Mouse (Mus musculus): ENCODE results near the gene Syne4.
A peak's percentile ranks its signal among the peaks of the same experiment; 100 is the strongest.

The Syne4 gene

DNA sequence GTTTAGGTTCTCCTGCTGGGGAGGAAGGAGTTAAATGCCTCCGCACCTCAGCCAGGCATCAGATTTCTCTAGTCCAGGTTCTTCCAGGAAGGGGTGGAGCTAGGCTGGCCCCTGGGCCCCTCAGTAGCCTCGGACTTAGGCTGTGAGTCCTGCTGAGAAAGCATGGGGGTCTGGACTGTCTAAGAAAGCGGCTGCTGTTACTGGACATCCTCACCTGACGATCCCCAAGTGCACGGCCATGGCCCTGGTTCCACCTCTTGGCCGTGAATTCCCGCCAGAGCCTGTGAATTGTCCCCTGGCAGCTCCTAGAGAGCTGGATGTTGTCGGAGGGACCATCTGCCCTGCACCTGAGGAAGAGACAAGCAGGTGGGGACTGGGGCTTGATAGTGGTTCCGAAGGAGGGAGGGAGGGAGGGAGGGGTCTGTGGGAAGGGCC, at the start of gene Syne4:
Syne4 (plus strand) TSS at position 87 of the 435 bp plus-strand sequence.
- DNase-seq (ENCODE audit: low read depth) = no peak

- no peak for DNase-seq (ENCODE audit: low read depth)
Observed at GRCm38 (mm10) chr7:30265041-30265440, 49.6 kb upstream of the Syne4 start.

GRCm38 (mm10) chr7:30265531-30265930, 49.1 kb upstream of the Syne4 start:
- no peak for DNase-seq (ENCODE audit: low read depth)

DNA sequence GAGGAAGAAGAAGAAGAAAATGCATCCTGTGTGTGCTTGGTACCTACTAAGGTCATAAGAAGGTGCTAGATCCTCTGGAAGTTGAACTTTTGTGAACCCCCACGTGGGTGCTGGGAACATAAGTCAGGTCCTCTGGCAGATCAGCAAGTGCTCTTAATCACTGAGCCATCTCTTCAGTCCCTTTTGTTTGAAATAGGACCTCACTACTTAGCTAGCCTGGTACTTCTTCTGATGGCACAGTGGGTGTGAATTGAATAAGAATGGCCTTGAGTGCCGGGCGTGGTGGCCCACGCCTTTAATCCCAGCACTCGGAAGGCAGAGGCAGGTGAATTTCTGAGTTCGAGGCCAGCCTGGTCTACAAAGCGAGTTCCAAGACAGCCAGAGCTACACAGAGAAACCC, 48.7 kb upstream of the Syne4 start:
- DNase-seq (ENCODE audit: low read depth) = no peak

- DNase-seq (ENCODE audit: low read depth) = no peak
Observed at GRCm38 (mm10) chr7:30266780-30267179, 47.8 kb upstream of the Syne4 start.

- DNase-seq (ENCODE audit: low read depth) = no peak
Observed at GRCm38 (mm10) chr7:30269641-30270040, 45.0 kb upstream of the Syne4 start.

- no peak for DNase-seq (ENCODE audit: low read depth)
Observed at GRCm38 (mm10) chr7:30274383-30274782, 40.2 kb upstream of the Syne4 start.

GRCm38 (mm10) chr7:30278911-30279310, 35.7 kb upstream of the Syne4 start:
- DNase-seq (ENCODE audit: low read depth) = no peak

GRCm38 (mm10) chr7:30279536-30279935, 35.1 kb upstream of the Syne4 start:
- no peak for DNase-seq (ENCODE audit: low read depth)

- DNase-seq (ENCODE audit: low read depth) = peak; percentile 98
Observed at GRCm38 (mm10) chr7:30279951-30280669, 34.5 kb upstream of the Syne4 start, which contains the start of the genes Thap8 and Wdr62. Gene Thap8 (plus strand): TSS chr7:30280094. Gene Wdr62 (minus strand): TSS chr7:30280419.

DNA sequence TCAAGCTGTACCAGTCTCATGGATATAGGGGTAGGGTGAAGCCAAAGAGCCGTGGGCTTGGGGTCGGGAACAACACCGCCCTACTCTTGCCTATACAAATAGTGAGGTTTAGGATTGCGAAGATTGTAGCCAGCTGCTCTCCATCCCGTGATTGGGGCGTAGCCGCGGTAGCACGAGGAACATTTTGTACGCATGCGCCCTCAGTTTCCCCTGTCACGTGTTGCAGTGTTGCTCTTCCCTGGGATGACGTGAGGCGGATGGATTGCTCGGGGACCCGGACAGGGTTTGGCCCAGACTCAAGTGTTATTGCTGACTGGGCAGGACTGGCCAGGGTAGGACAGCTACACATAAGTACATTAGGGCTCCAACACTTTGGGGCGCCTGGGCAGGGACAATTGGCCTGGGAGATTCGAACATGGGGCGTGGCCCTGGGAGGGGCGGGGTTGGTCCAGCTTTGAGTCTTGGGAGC, 33.9 kb upstream of the Syne4 start:
- peak; percentile 97 for DNase-seq (ENCODE audit: low read depth)

GRCm38 (mm10) chr7:30281522-30281921, 33.1 kb upstream of the Syne4 start:
- no peak for DNase-seq (ENCODE audit: low read depth)

GRCm38 (mm10) chr7:30282740-30283139, 31.9 kb upstream of the Syne4 start:
- DNase-seq (ENCODE audit: low read depth) = no peak

DNA sequence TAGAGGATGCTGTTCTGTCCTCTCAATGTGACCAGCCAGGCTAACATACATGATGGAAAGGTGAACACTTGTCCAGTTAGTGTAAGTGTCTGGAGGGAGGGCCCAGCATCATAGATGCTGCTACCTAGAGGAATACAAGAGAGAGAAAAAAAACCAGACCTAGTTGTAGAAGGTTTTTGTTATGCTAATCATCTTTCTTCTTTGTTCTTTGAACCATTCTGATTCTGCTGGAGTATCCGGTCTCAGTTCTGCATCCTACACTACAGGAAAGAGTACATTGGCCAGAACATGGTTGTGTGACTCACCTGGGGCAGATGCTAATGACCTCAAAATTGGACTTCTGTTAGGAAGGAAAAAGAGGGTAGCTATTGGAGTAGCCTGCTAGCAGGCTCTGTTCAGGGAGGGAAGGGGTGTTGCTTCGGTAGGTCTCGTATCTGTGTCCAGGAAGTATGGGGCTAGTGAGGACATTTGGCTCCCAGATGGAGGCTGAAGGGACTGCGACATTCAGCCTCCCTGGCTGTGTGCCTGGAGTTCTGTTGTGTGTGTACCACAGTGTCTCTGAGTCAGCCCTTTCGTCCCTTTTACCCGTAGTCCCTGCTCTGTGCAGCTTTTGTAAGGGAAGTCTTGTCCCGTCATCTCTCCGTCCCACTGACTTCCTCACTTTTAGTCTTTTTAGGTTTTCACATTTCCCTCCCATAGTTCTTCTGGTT, 27.8 kb upstream of the Syne4 start:
- no peak for DNase-seq (ENCODE audit: low read depth)

DNA sequence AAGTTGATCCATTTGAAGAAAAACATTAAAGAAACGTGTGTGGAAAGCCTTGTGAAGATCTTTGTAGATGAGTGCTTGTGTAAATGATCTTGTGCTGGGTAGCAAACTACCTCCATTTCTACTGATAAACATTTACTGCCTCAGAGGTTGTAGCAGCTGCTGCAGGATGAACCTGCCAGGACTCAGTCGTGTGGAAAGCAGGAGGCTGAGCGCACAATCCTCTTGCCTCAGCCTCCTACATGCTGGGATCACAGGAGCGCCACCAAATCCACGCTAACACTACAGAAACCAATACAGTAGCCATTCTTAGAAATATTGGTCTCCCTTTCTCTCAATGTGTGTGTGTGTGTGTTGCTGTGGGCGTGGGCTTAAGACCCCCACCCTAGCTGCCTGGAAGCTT, 26.6 kb upstream of the Syne4 start:
- DNase-seq (ENCODE audit: low read depth) = no peak

- DNase-seq (ENCODE audit: low read depth) = no peak
Observed at GRCm38 (mm10) chr7:30289071-30289713, 25.4 kb upstream of the Syne4 start.

DNA sequence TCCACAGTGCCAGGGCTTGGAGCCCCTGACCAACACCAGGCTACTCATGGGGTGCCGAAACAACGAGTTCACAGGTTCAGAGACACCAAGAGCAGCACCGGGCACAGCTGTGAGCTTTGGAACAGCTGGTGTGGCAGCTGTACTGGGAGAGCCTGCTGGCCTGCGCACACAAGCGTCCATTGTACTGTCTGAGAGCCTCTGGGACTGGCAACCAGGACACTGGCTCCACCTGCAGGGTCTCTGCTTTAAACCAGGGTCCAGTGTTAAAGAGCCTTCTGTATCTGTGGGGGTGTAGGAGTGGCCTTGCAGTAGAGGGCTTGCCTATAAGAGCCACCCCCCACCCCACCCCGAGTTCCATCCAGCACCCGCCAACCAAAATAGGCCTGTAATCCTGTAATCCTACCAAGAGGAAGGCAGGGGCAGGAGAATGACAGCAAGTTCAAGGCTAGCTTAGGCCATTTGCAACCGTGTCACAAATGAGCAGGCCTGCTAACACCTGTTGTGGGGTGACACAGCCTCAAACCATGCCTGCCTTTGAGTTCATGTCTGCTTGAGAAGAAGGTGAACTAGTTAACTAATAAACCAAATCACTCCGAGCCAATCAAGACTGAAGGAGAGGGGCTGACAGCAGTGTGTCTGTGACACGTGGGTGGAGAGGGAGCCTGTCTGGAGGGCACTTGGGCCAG, 24.8 kb upstream of the Syne4 start:
- DNase-seq (ENCODE audit: low read depth) = no peak

GRCm38 (mm10) chr7:30291215-30292131, 23.1 kb upstream of the Syne4 start, which contains the start of gene Clip3:
Gene Clip3 (plus strand): TSS chr7:30291728.
- DNase-seq (ENCODE audit: low read depth) = peak; percentile 87

DNA sequence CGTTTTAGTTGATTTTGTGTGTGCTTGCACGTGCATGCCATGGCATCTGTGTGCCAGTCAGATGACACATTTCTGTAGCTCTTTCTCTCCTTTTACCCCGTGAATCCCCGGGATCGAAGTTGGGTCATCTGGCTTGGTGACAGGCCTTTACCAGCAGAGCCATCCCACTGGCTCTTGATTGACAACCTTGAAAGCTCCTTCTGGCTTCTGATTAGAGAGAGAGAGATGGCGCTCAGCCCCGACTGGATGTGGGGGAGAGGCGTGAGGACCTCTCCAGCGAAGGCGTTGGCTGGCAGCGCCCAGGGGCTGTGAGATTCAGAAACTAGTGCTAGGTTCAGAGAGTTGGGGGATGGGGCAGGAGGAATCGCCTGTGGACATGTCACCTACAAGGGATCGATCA, 20.8 kb upstream of the Syne4 start:
- DNase-seq (ENCODE audit: low read depth) = no peak

- no peak for DNase-seq (ENCODE audit: low read depth)
Observed at GRCm38 (mm10) chr7:30294296-30294695, 20.3 kb upstream of the Syne4 start.

- peak; percentile 74 for DNase-seq (ENCODE audit: low read depth)
Observed at GRCm38 (mm10) chr7:30295103-30295502, 19.5 kb upstream of the Syne4 start.

All from NIH3T3 (cell line).